Mouse (Mus musculus) c-Kit-positive CD71-negative TER-119-negative erythroid progenitor cells, embryonic 14.5 days (primary cell): Measurements from ENCODE around the gene Plekha5.
"Not testable (repeated sequence)": the region's sequence is repeated elsewhere in the genome, so short reads cannot be mapped to it uniquely, and the experiment has no call there.

Experiments used
- DNase-seq: peaks from one replicate; pipeline ENCODE4 v3.0.0-alpha.2; 2013; ENCODE audit warnings: low read depth

Plekha5 gene

DNA sequence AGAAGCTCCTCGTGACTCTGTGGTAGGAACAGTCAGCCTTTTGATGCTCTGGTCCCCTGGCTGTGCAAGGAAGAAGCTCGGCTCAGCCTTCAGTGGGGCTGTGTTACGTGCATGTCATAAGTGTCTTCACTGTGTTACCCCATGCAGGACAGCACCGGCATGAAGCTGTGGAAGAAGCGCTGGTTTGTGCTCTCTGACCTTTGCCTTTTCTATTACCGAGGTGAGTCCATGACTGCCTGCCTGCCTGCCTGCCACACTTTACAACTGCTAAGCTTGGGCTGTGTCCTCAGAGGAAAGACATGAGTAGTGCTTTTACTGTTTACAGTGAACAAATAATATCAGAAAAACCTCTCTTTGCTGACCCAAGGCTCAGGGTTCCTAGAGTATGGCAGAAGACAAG, 104.6 kb downstream of the Plekha5 start:
- no peak for DNase-seq

DNA sequence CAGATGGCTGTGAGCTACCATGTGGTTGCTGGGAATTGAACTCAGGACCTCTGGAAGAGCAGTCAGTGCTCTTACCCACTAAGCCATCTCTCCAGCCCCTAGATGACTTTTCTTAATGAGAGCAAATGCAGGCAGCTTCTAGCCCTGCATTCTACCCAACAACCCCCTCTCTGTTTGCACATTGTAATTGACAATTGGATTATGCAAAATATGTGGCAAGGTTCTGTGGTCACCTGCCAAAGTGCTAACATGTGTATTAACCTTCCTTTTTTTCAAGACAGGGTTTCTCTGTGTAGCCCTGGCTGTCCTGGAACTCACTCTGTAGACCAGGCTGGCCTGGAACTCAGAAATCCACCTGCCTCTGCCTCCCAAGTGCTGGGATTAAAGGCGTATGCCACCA, 109.0 kb downstream of the Plekha5 start:
- not testable (repeated sequence) for DNase-seq

DNA sequence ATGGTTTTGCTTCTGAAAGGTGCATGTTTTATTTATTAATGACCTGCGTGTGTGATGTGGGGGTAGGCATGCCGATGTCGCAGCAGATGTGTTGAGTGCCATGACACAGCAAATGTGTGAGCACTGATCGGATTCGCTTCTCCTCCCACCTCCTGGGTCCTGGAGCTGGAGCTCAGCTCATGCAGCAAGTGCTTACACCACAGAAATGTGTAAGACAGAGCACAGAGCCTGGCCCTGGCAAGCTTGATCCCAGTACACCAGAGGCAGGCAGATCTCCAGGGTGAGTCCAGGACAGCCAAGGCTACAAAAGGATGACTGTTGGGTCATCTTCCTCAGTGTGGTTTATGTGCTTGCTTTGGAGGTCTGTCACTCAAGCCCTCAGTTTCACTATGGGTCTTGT, 109.8 kb downstream of the Plekha5 start:
- DNase-seq = no peak

DNA sequence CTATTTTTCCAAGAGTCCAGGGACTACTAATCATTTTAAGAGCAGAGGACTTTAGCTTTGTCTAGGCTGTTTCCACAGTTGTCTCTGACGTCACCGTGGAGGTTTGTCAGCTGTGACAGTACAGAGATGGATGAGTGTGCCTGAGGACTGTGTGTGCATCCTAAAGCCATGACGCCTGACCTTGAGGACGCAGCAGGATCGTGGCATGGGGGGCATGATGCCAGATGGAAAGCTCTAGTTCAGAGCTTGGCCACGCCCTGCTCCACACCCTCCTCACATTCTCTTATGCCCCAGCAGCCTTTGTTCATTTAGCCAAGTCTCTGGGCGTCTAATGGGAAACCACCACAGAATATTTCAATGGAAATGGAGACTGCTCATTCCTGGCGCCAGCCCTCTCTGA, 111.7 kb downstream of the Plekha5 start:
- no peak for DNase-seq

DNA sequence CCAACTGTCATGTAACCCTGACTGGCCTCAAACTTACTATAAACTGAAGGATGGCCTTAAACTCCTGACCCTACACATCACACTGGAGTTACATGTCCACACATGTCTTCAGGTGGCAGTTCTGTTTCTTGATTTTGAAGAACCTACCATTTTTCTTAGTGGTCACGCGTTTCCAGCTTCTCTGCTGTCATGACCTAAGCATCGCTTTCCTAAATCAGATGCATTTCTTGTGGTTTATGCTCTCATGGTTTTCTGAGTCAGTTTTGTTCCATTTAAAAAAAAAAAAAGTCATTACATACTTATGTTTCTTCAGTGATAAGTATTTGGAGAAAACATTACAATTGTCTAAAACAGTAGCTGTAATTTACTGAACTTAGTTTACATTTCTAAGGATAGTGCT, 118.1 kb downstream of the Plekha5 start:
- no peak for DNase-seq

DNA sequence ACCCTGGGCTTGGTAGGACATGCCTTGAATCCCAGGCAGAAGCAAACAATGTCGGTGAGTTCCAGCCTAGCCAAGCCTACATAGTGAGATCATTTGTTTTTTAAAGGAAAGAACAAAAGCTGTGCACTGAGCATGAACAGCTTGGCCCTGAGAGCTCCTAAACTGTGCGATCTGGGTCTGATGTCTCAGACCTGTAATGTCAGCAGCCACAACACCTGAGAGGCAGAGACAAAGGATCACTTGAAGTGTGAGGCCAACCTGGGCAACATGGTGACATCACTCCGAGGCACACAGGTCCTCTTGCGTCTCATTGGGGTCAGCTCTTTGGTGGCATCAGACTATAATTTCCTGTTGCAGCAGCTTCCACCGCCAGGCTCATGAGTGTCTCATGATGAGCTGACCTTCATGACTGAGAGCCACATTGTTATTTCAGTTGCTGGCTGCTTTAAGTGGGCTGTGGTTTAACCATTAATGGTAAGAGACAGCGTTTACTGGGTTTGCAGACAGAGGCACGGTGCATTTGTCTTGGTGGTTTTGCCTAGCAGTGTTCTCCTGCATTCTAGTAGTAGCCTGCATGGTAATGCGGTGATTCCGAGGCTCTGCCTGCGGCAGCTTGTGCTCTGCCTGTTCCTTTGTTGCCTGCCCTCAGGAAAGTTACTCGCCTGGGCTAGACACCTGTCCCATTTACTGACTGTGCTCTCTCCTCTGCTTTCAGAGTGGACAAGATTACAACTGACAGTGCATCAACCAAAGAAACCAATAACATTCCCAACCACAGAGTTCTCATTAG, 119.3 kb downstream of the Plekha5 start:
- no peak for DNase-seq

DNA sequence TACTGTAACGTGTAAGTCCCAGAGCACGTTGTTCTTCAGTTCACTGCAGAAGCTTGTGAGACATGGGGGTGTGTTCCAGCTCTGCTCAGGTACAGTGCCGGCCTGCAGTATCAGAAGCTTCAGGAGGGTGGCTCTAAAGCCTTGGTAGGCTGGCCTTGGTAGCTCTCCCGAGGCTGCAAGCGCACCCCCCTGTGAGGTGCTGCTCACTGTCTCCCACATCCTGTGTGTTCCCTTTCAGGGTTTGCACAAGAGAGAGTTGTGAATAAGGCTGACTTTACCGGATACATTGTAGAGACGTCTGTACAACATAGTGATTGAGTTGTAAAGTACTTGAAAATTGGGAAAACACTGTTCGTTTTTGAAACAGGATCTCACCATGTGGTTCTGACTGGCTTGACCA, 122.2 kb downstream of the Plekha5 start:
- DNase-seq = no peak

DNA sequence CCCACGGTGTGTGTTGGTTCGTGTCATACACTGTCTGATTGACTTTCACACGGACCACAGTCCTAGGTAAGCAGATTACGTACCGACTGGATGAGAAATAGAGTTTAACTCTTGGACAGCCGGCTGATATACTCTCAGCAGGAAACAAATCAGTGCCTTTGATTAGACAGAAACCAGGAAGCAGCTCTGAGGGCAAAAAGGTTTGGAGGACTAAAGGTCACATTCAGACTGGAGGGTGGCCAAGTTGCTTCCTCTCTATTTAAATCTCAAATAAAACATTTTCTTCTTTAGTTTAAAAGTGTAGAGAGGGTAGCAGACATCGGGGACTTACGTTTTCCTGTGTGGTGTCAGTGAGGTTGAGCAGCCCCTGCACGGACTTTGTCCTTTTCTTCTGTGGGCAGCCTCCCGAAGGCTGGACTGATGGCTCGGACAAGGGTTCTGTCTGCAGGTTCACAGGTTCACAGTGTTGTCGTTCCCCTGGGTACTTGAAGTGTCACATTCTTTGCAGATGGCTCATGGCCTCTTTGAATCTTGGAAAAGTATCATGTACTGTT, 122.9 kb downstream of the Plekha5 start:
- DNase-seq = no peak

DNA sequence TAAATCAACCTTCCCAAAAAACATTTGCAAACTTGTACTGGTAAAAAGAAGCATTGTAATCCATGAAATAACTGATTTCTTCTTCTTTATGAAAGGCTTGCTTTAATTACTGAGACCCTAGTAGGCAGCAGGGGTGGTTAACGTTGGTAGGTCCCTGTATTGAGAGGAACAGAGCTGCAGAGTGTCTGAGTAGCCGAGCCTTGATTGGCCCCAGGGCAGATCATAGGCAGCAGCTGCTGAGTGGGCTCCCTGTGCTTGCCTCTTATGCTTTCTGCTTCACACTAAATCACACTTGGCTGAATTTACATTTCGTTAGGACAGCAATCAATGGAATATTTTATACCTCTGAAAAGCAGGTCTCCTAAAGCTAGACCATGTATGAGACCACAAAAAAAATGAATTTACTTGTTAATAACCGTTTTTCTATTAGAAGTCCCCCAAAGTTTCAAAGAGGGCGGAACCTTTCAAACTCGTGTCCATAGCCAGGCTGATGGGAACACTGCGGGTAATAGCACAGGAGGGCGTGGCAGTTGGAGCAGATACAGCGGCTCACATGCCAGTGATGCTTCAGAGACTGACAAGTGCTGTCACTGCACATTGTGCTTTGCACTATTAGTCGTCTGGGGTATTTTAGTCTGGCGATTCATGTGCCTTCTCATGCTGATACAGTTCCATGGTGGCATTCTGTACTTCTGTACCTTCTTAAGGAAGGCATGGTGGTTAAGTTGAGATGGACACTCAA, 123.5 kb downstream of the Plekha5 start:
- DNase-seq = no peak

DNA sequence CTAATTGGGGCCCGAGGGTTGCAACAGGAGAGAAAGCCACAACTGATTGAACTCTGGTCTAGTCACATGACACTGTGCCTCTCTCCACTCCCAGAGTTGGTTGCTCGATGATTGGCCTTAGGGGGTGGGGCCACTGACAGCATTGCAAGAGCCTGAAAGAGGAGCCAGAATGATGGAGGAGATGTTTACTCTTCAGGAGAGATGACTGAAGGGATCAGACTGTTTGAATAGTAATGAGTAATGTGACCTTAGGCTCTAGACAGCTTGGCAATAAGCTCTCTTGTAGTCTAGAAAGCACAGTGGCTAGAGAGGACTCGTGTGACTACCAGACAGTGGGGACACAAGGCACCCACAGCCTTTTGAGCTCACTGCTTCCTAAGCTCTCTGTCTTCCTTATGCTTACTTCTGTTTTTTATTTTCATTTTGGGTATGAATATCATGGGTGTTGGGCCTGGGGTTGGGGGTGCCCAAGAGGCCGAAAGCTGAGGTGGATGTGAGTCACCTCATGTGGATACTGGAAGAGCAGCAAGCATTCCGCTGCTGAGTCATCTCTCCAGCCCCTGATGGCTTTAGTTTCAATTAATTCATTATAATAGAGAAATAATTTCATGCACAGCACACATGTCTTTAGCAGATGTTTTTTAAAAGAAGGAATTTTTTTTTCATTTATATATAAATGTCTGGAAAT, 124.4 kb downstream of the Plekha5 start:
- no peak for DNase-seq

DNA sequence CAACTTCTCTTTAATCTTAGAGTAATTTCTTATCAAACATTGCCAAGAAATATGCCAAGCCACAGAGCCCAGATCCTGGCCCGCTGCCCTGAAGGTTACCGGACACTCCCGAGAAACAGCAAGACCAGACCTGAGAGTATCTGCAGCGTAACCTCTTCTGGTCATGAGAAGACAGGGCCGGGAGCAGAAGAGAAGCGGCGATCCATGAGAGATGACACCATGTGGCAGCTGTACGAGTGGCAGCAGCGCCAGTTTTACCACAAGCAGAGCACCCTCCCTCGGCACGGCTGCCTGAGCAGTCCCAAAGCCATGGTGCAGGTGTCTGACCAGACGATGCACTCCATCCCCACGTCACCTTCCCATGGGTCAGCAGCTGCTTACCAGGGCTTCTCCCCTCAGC, 126.9 kb downstream of the Plekha5 start:
- no peak for DNase-seq

DNA sequence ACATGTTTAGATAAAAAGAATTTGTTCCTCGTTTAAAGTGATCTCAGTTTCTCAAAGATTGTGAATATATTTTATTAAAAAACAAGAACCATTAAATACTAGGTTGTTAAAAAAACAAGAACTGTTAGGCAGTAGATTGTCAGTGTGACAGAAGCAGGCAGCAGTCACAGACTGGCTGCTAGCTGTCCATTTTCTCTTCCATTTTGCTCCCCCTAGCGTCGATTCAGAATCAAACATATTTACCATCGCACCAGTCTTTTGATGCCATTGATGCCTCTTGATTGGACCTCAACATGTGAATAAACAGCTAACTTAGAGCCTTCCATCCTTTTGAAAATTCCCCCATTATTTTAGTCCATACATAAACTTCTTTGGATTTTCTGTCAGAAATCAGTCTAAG, 130.4 kb downstream of the Plekha5 start:
- no peak for DNase-seq

DNA sequence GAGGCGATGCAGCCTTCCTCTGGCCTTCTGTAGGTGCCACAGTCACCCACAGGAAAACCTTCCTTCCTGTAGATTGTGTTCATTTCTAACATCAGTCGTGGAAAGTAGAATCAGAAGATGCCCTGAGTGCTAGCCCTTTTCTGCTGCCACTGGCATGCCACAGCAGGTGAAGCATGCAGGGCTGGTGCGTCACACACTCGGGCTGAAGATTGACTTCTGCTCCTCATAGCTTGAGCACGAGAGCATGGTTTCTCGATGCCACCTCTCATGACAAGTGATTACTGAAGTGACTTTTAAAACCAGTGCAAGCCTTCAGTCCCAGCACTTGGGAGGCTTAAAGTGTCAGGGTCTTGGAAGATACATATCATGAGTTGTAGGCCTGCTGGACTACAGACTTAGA, 135.6 kb downstream of the Plekha5 start:
- no peak for DNase-seq

DNA sequence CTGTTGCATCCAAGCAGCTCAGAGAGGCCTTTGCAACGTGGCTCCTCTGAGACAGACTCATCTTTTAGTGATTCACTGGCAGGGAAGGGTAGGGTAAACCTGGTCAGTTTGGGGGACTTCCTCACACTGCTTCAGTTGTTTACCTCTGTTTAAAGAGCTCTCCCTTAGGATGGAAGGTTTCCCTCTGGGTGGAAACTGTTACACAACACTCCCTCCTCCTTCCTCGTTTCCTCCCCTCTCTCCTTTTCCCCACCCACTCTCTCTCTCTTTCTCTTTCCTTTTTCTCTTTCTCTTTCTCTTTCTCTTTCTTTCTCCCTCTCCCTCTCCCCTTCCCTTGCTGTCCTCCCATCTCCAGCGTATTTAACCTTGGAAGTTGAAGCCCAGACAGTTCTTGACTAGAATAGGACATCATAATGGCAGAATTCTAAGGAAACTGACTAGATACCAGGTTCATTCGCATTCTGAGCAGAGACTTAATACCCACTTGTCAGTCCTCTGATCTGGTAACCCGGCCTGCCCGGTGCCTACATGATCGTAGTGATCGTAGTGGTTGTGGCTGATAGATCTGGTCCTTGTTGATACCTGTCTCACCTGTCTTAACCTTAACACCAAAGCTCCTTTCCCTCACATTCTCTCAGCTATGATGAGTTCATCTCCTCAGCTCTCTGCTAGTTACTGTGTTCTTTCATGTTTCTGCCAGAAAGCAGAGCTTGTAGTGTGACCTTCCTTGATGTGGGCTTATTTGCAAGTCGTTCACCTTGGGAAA, 137.5 kb downstream of the Plekha5 start:
- DNase-seq = no peak

DNA sequence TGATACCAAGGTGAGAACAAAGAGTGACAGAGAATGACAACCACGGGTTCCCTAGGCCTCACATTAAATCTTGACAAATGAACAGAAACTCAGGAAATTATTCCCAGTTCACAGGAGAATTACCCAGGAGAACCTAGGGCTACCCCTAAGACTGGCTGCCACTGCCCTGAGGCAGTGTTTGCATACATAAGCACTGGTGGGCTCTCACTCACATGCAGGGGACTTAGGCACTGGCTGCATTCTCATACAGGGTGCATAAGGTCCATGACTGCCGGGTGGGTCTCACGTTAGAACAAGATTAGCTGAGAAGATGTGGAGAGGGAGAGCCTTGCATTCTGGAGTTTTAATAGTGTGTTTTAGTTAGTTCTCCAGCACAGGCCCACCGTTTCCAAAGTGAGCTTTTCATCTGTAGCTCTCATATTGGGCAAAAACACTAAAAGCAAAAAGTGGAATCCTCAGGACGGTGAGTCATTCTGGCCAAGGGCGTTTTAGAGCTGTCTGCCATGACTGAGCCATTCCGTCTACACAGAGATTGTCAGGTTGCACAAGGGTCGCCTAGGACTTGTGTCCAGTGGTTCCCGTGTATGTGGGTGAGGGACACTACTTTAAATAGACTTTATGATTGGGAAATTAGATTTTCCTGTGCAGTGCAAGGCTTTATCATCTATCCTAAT, 138.2 kb downstream of the Plekha5 start:
- DNase-seq = no peak

DNA sequence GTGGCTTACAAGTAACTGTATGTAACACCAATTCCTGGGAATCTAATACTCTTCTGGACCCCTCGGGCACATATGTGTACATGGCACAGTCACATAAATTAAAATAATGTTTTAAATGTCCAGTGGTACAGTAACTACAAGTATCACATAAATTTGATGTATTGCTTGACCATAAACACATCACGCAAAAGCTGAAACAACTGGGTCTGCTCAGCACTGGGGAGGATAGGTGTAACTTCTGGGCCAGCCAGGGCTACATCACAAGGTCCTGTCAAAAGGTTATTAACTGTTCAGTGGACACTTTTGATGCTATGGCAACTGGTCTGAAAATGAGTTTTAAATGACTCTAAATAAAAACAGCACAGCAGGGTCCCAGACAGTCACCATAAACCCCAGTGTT, 143.3 kb downstream of the Plekha5 start:
- DNase-seq = no peak

DNA sequence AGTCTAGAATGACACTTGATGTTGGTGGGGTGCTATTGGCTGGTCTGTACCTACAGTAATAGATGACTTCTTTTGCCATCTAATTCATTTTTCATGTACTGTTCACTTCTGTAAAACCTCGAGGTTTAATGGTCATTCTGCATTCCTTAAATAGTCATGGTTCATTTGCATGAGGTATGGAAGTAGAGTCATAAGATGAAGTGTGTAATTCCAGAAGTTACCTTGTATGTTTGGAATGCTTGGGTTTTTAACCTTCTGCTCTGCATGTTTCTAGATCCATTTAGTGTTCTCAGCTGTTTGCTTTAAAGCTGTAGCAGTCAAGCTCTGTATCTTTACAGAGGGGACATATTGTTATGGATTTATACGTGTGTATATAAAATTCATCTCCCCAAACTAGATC, 144.0 kb downstream of the Plekha5 start:
- no peak for DNase-seq

DNA sequence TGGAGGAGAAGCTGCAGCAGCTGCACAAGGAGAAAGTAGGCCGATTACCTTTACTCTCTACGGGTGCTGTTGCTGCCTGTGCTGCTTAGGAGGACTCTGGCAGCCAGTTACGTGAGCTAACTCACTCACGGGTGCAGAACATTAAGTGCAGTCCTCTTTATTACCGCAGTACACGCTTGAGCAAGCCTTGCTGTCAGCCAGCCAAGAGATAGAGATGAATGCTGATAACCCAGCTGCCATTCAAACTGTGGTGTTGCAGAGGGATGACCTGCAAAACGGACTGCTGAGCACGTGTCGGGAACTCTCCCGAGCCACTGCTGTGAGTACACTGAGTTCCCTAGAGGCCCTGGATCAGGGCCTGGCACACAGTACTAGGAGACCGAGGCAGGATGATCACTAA, 146.3 kb downstream of the Plekha5 start:
- DNase-seq = no peak

DNA sequence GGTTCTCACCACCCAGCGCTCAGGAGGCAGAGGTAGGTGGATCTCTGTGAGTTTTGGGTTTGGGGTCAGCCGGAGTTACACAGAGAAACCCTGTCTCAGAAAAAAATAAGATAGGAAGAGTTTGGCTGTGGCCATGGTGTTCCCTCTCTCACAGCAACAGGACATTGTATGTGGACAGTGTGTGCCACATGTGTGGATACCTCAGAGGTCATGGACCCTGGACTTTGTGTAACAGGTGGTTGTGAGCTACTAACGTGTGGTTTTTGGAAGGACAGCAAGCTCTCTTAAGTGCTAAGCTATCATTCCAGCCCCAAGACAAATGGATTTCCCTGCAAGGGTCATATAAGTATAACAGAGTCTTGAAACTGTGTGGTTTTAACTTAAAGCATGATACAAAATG, 151.1 kb downstream of the Plekha5 start:
- DNase-seq = no peak

DNA sequence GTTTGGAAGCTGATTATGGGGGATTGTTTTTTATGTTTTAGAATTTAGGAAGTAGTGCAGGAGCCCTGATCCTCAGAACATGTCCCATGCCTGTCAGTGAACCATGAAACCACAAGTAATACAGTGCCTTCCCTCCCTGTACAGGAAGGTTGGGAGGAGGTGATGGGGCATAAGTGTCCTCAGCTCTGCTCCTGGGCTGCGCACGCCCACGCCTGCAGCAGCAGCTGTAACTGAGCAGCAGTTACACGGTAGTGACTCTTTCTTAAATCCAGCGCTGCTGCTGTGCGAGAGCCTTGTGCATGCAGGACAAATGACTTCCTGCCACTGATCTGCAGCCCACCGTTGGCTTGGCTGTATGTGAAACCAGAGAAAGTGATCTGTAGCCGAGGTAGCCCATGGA, 152.3 kb downstream of the Plekha5 start:
- DNase-seq = no peak
